Mouse (Mus musculus): ENCODE results near the gene Lpp. TPM values are rescaled to one million over a fixed set of nuclear protein-coding genes. Genes with fewer than 3 reads are reported as not detected.
A peak's percentile ranks its signal among the peaks of the same experiment; 100 is the strongest.

Gene Lpp
- polyA plus RNA-seq, 1 experiment from 2014 or later = 10.7 TPM

- Histone ChIP-seq H3K9me3 (no peaks in the 10 kb centered on the region), H3K4me2 (replicated peaks) (no peak overlapping the region), H3K4me1 (peaks cover 20% of the 10 kb centered on the region), H3K9ac (replicated peaks) (no peak overlapping the region), H3K27ac (replicated peaks) (no peak overlapping the region), H3K4me3 (no peak overlapping the region), H3K27me3 (no peaks in the 10 kb centered on the region), H3K36me3 (no peaks in the 10 kb centered on the region)
- no peak for ATAC-seq (replicated peaks)
- 60% methylated on average over 5 of the region's 5 CpGs for WGBS
Measured at GRCm38 (mm10) chr16:24390596-24390995, 2.7 kb upstream of the Lpp start.

GRCm38 (mm10) chr16:24391111-24391510 lies 2.2 kb upstream of the Lpp start:
- H3K27ac ChIP-seq (replicated peaks) = no peak overlapping the region
- WGBS = 87% methylated on average over 3 of the region's 3 CpGs
- H3K4me3 ChIP-seq = no peak overlapping the region
- peaks cover 20% of the 10 kb centered on the region for H3K4me1 ChIP-seq
- H3K9me3 ChIP-seq = no peaks in the 10 kb centered on the region
- no peaks in the 10 kb centered on the region for H3K27me3 ChIP-seq
- no peak overlapping the region for H3K4me2 ChIP-seq (replicated peaks)
- no peak overlapping the region for H3K9ac ChIP-seq (replicated peaks)
- no peaks in the 10 kb centered on the region for H3K36me3 ChIP-seq
- ATAC-seq (replicated peaks) = no peak

GRCm38 (mm10) chr16:24391901-24392300 lies 1.4 kb upstream of the Lpp start:
- WGBS = 93% methylated on average over 7 of the region's 7 CpGs
- Histone ChIP-seq H3K4me3 (no peak overlapping the region), H3K4me1 (peaks cover 20% of the 10 kb centered on the region), H3K4me2 (replicated peaks) (no peak overlapping the region), H3K27ac (replicated peaks) (no peak overlapping the region), H3K9me3 (no peaks in the 10 kb centered on the region), H3K27me3 (no peaks in the 10 kb centered on the region), H3K36me3 (no peaks in the 10 kb centered on the region), H3K9ac (replicated peaks) (no peak overlapping the region)
- no peak for ATAC-seq (replicated peaks)

GRCm38 (mm10) chr16:24393556-24394210 lies 376 bp downstream of the Lpp start:
- no peaks in the 10 kb centered on the region for H3K27me3 ChIP-seq
- H3K4me2 ChIP-seq (replicated peaks) = peak overlapping the region; percentile 84
- no peaks in the 10 kb centered on the region for H3K36me3 ChIP-seq
- peaks cover 20% of the 10 kb centered on the region for H3K4me1 ChIP-seq
- peak; percentile 65 for ATAC-seq (replicated peaks)
- no peaks in the 10 kb centered on the region for H3K9me3 ChIP-seq
- peak overlapping the region; percentile 77 for H3K9ac ChIP-seq (replicated peaks)
- under 1% methylated on average over 52 of the region's 76 CpGs for WGBS
- peak overlapping the region; percentile 75 for H3K27ac ChIP-seq (replicated peaks)
- peak overlapping the region; percentile 73 for H3K4me3 ChIP-seq

GRCm38 (mm10) chr16:24394211-24394991 lies 1.1 kb downstream of the Lpp start:
- Histone ChIP-seq H3K9ac (replicated peaks) (peak overlapping the region; percentile 77), H3K36me3 (no peaks in the 10 kb centered on the region), H3K4me3 (peak overlapping the region; percentile 73), H3K4me2 (replicated peaks) (peak overlapping the region; percentile 84), H3K27ac (replicated peaks) (peak overlapping the region; percentile 75), H3K4me1 (peaks cover 20% of the 10 kb centered on the region), H3K27me3 (no peaks in the 10 kb centered on the region), H3K9me3 (no peaks in the 10 kb centered on the region)
- no peak for ATAC-seq (replicated peaks)
- 12% methylated on average over 18 of the region's 18 CpGs for WGBS

- WGBS = 80% methylated on average over 2 of the region's 2 CpGs
- H3K4me1 ChIP-seq = peaks cover 20% of the 10 kb centered on the region
- H3K27me3 ChIP-seq = no peaks in the 10 kb centered on the region
- ATAC-seq (replicated peaks) = no peak
- no peaks in the 10 kb centered on the region for H3K9me3 ChIP-seq
- peak overlapping the region; percentile 84; the same call in 1 of the 2 replicates for H3K4me2 ChIP-seq (replicated peaks)
- no peak overlapping the region for H3K9ac ChIP-seq (replicated peaks)
- H3K27ac ChIP-seq (replicated peaks) = no peak overlapping the region
- no peak overlapping the region for H3K4me3 ChIP-seq
- H3K36me3 ChIP-seq = no peaks in the 10 kb centered on the region
Measured at GRCm38 (mm10) chr16:24395100-24395499, 1.8 kb downstream of the Lpp start.

GRCm38 (mm10) chr16:24396504-24396903 lies 3.2 kb downstream of the Lpp start:
- H3K4me1 ChIP-seq = peaks cover 20% of the 10 kb centered on the region
- no peak overlapping the region for H3K4me3 ChIP-seq
- no peak overlapping the region for H3K27ac ChIP-seq (replicated peaks)
- no peak overlapping the region for H3K9ac ChIP-seq (replicated peaks)
- ATAC-seq (replicated peaks) = no peak
- no peaks in the 10 kb centered on the region for H3K9me3 ChIP-seq
- 91% methylated on average over 7 of the region's 7 CpGs for WGBS
- no peak overlapping the region for H3K4me2 ChIP-seq (replicated peaks)
- no peaks in the 10 kb centered on the region for H3K36me3 ChIP-seq
- H3K27me3 ChIP-seq = no peaks in the 10 kb centered on the region

GRCm38 (mm10) chr16:24398476-24398875 lies 5.2 kb downstream of the Lpp start:
- WGBS = 74% methylated on average over 4 of the region's 4 CpGs
- Histone ChIP-seq H3K27ac (replicated peaks) (no peak overlapping the region), H3K4me3 (no peak overlapping the region), H3K4me2 (replicated peaks) (no peak overlapping the region), H3K36me3 (no peaks in the 10 kb centered on the region), H3K4me1 (peaks cover 16% of the 10 kb centered on the region), H3K27me3 (no peaks in the 10 kb centered on the region), H3K9me3 (no peaks in the 10 kb centered on the region), H3K9ac (replicated peaks) (no peak overlapping the region)
- ATAC-seq (replicated peaks) = no peak

- Histone ChIP-seq H3K27me3 (no peaks in the 10 kb centered on the region), H3K9me3 (no peaks in the 10 kb centered on the region), H3K4me1 (peaks cover 14% of the 10 kb centered on the region), H3K36me3 (no peaks in the 10 kb centered on the region), H3K4me2 (replicated peaks) (no peak overlapping the region), H3K27ac (replicated peaks) (no peak overlapping the region), H3K4me3 (no peak overlapping the region), H3K9ac (replicated peaks) (no peak overlapping the region)
- no peak for ATAC-seq (replicated peaks)
- WGBS = 87% methylated on average over 3 of the region's 3 CpGs
Measured at GRCm38 (mm10) chr16:24398893-24399292, 5.6 kb downstream of the Lpp start.

- ATAC-seq (replicated peaks) = no peak
- Histone ChIP-seq H3K36me3 (no peaks in the 10 kb centered on the region), H3K27me3 (no peaks in the 10 kb centered on the region), H3K4me2 (replicated peaks) (no peak overlapping the region), H3K4me1 (peaks cover 8% of the 10 kb centered on the region), H3K9ac (replicated peaks) (no peak overlapping the region), H3K9me3 (no peaks in the 10 kb centered on the region), H3K27ac (replicated peaks) (no peak overlapping the region), H3K4me3 (no peak overlapping the region)
- WGBS = 78% methylated on average over 5 of the region's 5 CpGs
Measured at GRCm38 (mm10) chr16:24399524-24399923, 6.2 kb downstream of the Lpp start.

GRCm38 (mm10) chr16:24400776-24401175 lies 7.5 kb downstream of the Lpp start:
- no peak overlapping the region for H3K27ac ChIP-seq (replicated peaks)
- H3K4me2 ChIP-seq (replicated peaks) = no peak overlapping the region
- H3K27me3 ChIP-seq = no peaks in the 10 kb centered on the region
- ATAC-seq (replicated peaks) = no peak
- no peak overlapping the region for H3K4me3 ChIP-seq
- H3K9ac ChIP-seq (replicated peaks) = no peak overlapping the region
- no peaks in the 10 kb centered on the region for H3K9me3 ChIP-seq
- WGBS = 92% methylated on average over 2 of the region's 2 CpGs
- no peaks in the 10 kb centered on the region for H3K36me3 ChIP-seq
- no peaks in the 10 kb centered on the region for H3K4me1 ChIP-seq

- 88% methylated on average over 4 of the region's 4 CpGs for WGBS
- Histone ChIP-seq H3K4me1 (no peaks in the 10 kb centered on the region), H3K4me2 (replicated peaks) (no peak overlapping the region), H3K36me3 (no peaks in the 10 kb centered on the region), H3K4me3 (no peak overlapping the region), H3K9ac (replicated peaks) (no peak overlapping the region), H3K27me3 (no peaks in the 10 kb centered on the region), H3K9me3 (no peaks in the 10 kb centered on the region), H3K27ac (replicated peaks) (no peak overlapping the region)
- ATAC-seq (replicated peaks) = no peak
Measured at GRCm38 (mm10) chr16:24402801-24403200, 9.5 kb downstream of the Lpp start.
